Mouse (Mus musculus): ENCODE results near the gene Cblc.

Gene Cblc

GRCm38 (mm10) chr7:19796697-19797588 lies at the start of gene Cblc:
TSS of gene Cblc (minus strand) at chr7:19796809.
- no peak for TF ChIP-seq GATA4 (IDR thresholded peaks at IDR 0.05; ENCODE audit: insufficient replicate concordance, low read length)

DNA sequence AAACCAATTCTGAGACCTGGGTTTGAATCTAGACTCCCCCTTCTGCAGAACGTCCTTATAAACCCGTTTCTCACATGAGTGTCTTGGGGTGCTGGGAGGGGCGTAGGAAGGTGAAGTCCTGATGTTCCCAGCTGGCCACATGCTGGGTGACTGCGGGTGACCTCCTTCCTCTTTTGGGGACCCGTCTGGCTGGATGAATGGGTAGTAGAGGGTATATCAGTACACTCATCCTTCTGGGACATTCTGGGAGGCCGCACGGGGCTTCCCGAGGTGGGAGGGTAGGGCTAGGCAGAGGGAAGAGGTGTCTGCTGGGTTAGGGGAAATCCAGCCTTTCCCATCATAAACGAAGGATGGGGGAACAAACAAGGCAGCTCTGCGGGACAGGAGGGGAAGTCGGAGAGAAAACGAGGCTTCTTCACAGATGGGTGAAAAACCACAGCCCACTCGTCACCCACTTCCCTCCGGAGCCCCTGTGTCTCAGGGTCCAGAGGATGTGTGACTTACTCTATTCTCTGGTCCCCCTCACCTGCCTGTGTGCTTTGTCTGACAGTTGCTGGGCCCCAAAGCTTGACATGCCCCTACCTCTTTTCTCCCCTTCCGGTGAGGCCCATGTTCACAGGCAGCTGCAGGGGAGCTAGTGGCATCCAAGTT lies 48.0 kb upstream of the Cblc start:
- TF ChIP-seq GATA4 (IDR thresholded peaks at IDR 0.05; ENCODE audit: insufficient replicate concordance, low read length) = no peak

DNA sequence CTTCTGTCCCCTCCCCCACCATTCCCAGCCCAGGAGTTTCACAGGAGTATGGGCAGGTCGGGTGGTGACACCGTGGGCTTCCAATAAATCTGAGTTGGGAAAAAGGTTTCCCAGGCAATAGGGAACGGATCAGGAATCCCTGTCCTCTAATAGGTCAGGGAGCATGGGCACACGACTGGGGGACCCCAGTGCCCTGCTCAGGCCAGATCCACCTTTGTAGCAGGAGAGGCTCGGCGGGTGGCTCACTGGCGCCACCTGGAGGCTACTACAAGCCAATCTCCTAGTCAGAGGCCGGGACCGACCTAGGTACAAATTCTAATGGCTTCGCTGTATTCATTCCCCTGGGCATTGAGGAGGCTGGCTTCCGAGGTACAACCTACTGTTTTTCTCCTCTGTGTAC lies 47.0 kb upstream of the Cblc start:
- TF ChIP-seq GATA4 (IDR thresholded peaks at IDR 0.05; ENCODE audit: insufficient replicate concordance, low read length) = no peak

DNA sequence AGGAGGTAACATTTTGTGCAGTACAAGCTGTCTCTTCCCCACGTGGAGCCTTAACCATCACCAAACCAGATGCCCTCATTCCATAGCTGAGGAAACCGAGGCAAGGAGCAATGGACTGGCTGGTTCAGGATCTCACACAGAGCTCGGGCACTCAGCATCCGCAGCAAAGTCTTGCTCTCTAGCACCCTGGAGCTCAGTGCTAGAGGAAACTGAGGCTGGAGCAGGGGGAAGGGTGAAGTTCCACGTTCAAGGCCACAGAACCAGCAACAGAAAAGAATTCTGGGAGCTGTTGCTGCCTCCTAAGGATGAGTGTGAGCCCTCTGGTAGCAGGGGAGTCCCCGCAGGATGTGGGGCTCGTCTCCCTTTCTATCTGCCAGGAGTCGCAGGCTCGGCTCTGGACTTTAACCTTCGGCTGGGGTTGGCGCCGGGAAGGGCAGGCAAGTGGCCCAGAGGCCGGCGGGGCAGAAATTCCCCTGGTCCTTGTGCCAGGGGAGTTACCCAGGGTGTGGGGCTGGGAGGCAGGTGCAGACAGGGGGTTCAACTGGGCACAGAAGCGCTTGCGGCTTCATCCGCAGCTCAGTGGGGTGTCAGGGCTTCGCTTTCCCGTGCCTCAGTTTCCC lies 46.4 kb upstream of the Cblc start:
- TF ChIP-seq GATA4 (IDR thresholded peaks at IDR 0.05; ENCODE audit: insufficient replicate concordance, low read length) = no peak

GRCm38 (mm10) chr7:19841686-19842413 lies 45.2 kb upstream of the Cblc start:
- no peak for TF ChIP-seq GATA4 (IDR thresholded peaks at IDR 0.05; ENCODE audit: insufficient replicate concordance, low read length)

- no peak for TF ChIP-seq GATA4 (IDR thresholded peaks at IDR 0.05; ENCODE audit: insufficient replicate concordance, low read length)
Measured at GRCm38 (mm10) chr7:19840936-19841335, 44.3 kb upstream of the Cblc start.

DNA sequence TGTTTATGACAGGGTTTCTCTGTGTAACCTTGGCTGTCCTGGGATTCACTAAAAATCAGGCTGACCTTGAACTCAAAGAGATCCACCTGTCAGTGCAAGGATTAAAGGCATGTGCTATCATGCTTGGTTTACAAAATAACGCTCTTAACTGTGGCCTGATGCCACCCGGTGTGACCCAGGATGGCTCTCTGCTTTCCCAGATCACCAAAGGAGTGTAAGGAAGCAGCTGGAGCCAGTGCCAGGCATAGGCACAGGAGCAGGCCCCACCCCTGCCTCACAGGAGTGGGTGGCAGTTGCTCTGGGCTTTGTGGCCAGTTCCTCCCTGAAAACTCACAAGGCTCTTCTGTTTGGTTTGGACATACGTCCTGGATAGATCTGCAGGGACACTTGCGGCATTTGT lies 43.8 kb upstream of the Cblc start:
- TF ChIP-seq GATA4 (IDR thresholded peaks at IDR 0.05; ENCODE audit: insufficient replicate concordance, low read length) = no peak

- TF ChIP-seq GATA4 (IDR thresholded peaks at IDR 0.05; ENCODE audit: insufficient replicate concordance, low read length) = no peak
Measured at GRCm38 (mm10) chr7:19836843-19837242, 40.2 kb upstream of the Cblc start.

- TF ChIP-seq GATA4 (IDR thresholded peaks at IDR 0.05; ENCODE audit: insufficient replicate concordance, low read length) = no peak
Measured at GRCm38 (mm10) chr7:19834055-19834454, 37.4 kb upstream of the Cblc start.

- TF ChIP-seq GATA4 (IDR thresholded peaks at IDR 0.05; ENCODE audit: insufficient replicate concordance, low read length) = no peak
Measured at GRCm38 (mm10) chr7:19831837-19832236, 35.2 kb upstream of the Cblc start.

DNA sequence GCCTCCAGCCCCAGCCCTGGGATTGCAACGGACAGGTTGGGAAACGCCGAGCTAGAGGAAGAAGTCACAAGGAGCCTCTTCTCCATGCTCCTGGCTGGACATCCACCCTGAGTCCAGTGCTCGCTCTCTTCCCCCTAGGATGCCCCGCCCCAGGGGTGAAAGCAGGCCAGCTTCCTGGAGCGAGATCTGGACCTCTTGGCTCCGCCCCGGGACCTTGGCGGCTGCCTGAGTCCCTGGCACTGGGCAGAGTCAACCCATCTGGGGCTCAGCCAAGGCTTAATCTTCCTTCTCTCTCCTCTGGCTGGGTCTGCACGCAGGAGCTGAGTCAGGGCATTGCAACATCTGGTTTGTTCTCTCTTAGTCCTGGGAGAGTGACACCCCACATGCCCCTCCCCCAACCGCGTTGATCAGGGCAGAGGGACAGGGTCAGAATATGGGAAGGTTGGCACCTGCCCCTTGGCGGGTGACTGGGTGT lies 34.1 kb upstream of the Cblc start:
- TF ChIP-seq GATA4 (IDR thresholded peaks at IDR 0.05; ENCODE audit: insufficient replicate concordance, low read length) = peak; percentile 93; the same call in 1 of the 2 replicates

DNA sequence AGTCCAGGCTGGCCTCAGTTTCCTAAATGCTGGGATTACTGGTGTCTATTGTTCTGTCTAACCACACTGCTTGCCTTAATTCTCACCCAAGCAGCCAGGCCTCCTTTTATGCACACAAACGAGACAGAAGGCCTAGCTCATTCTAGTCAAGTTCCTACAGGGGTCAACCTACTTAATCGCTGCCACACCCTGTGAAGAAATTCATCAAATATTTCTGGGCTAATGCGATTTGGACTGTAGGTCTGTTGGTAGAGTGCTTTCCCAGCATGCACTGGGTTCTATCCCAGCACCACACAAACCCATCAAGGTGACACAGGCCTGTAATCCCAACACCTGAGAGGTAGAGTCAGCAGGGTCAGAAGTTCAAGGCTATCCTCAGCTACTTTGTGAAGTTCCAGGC lies 33.1 kb upstream of the Cblc start:
- no peak for TF ChIP-seq GATA4 (IDR thresholded peaks at IDR 0.05; ENCODE audit: insufficient replicate concordance, low read length)

- TF ChIP-seq GATA4 (IDR thresholded peaks at IDR 0.05; ENCODE audit: insufficient replicate concordance, low read length) = no peak
Measured at GRCm38 (mm10) chr7:19826756-19827155, 30.1 kb upstream of the Cblc start.

GRCm38 (mm10) chr7:19824182-19824973 lies 27.8 kb upstream of the Cblc start:
- TF ChIP-seq GATA4 (IDR thresholded peaks at IDR 0.05; ENCODE audit: insufficient replicate concordance, low read length) = no peak; the same call in 1 of the 2 replicates
